Mouse (Mus musculus): Measurements from ENCODE around the gene AU021092. TPM values are rescaled to one million over a fixed set of nuclear protein-coding genes. Genes with fewer than 3 reads are reported as not detected.
A peak's percentile ranks its signal among the peaks of the same experiment; 100 is the strongest.
"Not testable (repeated sequence)": the region's sequence is repeated elsewhere in the genome, so short reads cannot be mapped to it uniquely, and the experiment has no call there.

AU021092 gene
- polyA plus RNA-seq, 1 experiment from 2014 or later: 5.8 TPM

DNA sequence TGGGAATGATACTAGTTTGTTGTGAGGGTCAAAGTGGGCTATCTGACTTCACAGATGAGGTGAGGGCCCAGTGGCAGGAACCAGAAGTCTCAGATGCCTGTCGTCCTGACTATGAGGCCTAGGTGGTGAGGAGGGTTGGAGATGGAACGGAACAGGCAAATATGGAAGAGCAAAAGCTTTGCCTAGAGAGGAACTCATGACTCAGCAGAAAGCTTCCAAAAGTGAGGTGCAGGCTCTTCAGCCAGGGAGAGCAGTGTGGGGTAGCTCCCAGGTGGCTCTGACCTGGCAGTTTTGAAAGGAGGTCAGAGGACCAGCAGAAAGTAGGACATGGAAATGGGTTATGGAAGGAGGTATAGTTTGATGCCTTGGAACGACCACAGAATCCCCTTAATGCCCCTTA is 28.8 kb upstream of the AU021092 start:
- Histone ChIP-seq H3K4me1 (ENCODE audit: control insufficient read depth, insufficient read depth, low read length) (peaks cover 7% of the 10 kb centered on the region), H3K36me3 (ENCODE audit: control insufficient read depth, insufficient read depth, low read length) (no peaks in the 10 kb centered on the region), H3K4me2 (no peak overlapping the region), H3K27ac (ENCODE audit: low read depth, low read length) (no peak overlapping the region), H3K27me3 (ENCODE audit: control insufficient read depth, insufficient read depth, low read length) (no peaks in the 10 kb centered on the region), H3K9ac (ENCODE audit: low read length) (no peak overlapping the region), H3K4me3 (ENCODE audit: low read depth, low read length) (no peak overlapping the region), H3K9me3 (ENCODE audit: control insufficient read depth, low read length) (no peaks in the 10 kb centered on the region)
- ATAC-seq (ENCODE audit: low FRiP score): no peak
- DNase-seq (ENCODE audit: low spot score, missing footprints): no peak
- WGBS: 90% methylated on average over 3 of the region's 3 CpGs

DNA sequence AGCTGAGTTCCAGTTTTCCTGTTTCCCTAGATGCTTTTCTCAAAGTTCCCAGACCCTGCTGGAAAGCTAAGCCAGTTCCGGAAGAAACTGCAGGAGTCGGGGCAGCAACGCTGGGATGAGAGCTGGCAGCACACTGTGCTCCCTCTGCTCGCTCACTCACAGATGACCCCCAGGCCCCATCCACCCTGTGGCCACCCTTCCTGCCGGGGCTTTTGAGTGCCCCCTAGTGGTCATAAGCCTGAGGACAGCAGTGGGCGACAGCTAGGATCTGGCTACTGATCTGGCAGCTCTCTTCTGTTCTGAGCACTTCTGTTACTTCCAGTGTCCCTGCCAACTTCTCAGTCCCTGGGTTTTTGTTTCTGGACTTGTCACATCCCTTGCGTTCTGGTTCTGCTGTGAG is 22.3 kb upstream of the AU021092 start:
- peak; percentile 78; the same call in 1 of the 2 replicates for ATAC-seq (ENCODE audit: low FRiP score)
- H3K9ac ChIP-seq (ENCODE audit: low read length): no peak overlapping the region
- H3K27ac ChIP-seq (ENCODE audit: low read depth, low read length): no peak overlapping the region

DNA sequence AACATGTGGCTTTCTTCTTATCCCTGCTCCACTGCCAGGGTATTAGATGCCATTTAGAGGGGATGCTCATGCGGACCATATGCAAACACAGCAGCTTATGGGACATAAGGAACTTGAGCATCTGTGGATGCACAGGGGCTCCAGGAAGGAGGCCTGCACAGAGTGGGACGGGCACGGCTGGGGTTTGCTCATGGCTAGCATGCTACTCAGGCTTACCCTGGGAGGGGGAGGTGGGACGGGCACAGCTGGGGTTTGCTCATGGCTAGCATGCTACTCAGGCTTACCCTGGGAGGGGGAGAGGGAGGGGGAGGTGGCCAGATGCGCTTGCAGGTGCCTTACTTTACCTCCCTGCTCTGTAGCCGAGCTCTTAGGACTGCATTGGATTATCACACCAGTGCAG is 20.8 kb upstream of the AU021092 start:
- no peaks in the 10 kb centered on the region for H3K27me3 ChIP-seq (ENCODE audit: control insufficient read depth, insufficient read depth, low read length)
- no peaks in the 10 kb centered on the region for H3K9me3 ChIP-seq (ENCODE audit: control insufficient read depth, low read length)
- no peak overlapping the region for H3K27ac ChIP-seq (ENCODE audit: low read depth, low read length)
- H3K4me2 ChIP-seq: no peak overlapping the region
- no peak overlapping the region for H3K9ac ChIP-seq (ENCODE audit: low read length)
- no peaks in the 10 kb centered on the region for H3K4me1 ChIP-seq (ENCODE audit: control insufficient read depth, insufficient read depth, low read length)
- ATAC-seq (ENCODE audit: low FRiP score): no peak
- peaks cover 6% of the 10 kb centered on the region; the same call in 1 of the 2 replicates for H3K36me3 ChIP-seq (ENCODE audit: control insufficient read depth, insufficient read depth, low read length)
- 89% methylated on average over 6 of the region's 6 CpGs for WGBS
- no peak overlapping the region for H3K4me3 ChIP-seq (ENCODE audit: low read depth, low read length)
- DNase-seq (ENCODE audit: low spot score, missing footprints): no peak

More for the DNA sequence above, 22.3 kb upstream of the AU021092 start:
- no peak overlapping the region for H3K4me2 ChIP-seq
- peaks cover 6% of the 10 kb centered on the region; the same call in 1 of the 2 replicates for H3K36me3 ChIP-seq (ENCODE audit: control insufficient read depth, insufficient read depth, low read length)
- no peak overlapping the region for H3K4me3 ChIP-seq (ENCODE audit: low read depth, low read length)
- H3K9me3 ChIP-seq (ENCODE audit: control insufficient read depth, low read length): no peaks in the 10 kb centered on the region
- H3K4me1 ChIP-seq (ENCODE audit: control insufficient read depth, insufficient read depth, low read length): no peaks in the 10 kb centered on the region
- no peaks in the 10 kb centered on the region for H3K27me3 ChIP-seq (ENCODE audit: control insufficient read depth, insufficient read depth, low read length)
- WGBS: 40% methylated on average over 7 of the region's 7 CpGs
- peak; percentile 91 for DNase-seq (ENCODE audit: low spot score, missing footprints)

DNA sequence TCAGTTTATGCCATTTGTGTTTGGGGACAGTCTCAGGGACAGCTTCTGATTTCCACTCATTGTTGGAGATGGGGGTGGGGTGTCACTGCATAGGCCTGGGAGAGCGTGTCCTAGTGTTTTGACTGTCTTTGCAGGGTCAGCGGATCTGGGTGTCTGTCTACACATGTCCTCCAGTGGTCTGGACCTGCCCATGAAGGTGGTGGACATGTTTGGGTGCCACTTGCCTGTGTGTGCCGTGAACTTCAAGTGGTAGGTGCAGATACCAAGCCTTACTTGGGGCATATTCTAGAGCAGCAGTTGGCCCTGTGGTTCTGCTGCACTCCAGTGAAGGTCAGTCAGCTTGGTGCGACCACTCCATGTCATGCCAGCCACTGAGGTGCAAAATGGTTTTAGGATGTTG is 20.3 kb upstream of the AU021092 start:
- Histone ChIP-seq H3K4me2 (no peak overlapping the region), H3K4me3 (ENCODE audit: low read depth, low read length) (no peak overlapping the region), H3K4me1 (ENCODE audit: control insufficient read depth, insufficient read depth, low read length) (no peaks in the 10 kb centered on the region), H3K36me3 (ENCODE audit: control insufficient read depth, insufficient read depth, low read length) (peaks cover 6% of the 10 kb centered on the region; the same call in 1 of the 2 replicates), H3K27ac (ENCODE audit: low read depth, low read length) (no peak overlapping the region), H3K9me3 (ENCODE audit: control insufficient read depth, low read length) (no peaks in the 10 kb centered on the region), H3K9ac (ENCODE audit: low read length) (no peak overlapping the region), H3K27me3 (ENCODE audit: control insufficient read depth, insufficient read depth, low read length) (no peaks in the 10 kb centered on the region)
- DNase-seq (ENCODE audit: low spot score, missing footprints) (no peak), ATAC-seq (ENCODE audit: low FRiP score) (no peak)
- WGBS: 89% methylated on average over 4 of the region's 4 CpGs

DNA sequence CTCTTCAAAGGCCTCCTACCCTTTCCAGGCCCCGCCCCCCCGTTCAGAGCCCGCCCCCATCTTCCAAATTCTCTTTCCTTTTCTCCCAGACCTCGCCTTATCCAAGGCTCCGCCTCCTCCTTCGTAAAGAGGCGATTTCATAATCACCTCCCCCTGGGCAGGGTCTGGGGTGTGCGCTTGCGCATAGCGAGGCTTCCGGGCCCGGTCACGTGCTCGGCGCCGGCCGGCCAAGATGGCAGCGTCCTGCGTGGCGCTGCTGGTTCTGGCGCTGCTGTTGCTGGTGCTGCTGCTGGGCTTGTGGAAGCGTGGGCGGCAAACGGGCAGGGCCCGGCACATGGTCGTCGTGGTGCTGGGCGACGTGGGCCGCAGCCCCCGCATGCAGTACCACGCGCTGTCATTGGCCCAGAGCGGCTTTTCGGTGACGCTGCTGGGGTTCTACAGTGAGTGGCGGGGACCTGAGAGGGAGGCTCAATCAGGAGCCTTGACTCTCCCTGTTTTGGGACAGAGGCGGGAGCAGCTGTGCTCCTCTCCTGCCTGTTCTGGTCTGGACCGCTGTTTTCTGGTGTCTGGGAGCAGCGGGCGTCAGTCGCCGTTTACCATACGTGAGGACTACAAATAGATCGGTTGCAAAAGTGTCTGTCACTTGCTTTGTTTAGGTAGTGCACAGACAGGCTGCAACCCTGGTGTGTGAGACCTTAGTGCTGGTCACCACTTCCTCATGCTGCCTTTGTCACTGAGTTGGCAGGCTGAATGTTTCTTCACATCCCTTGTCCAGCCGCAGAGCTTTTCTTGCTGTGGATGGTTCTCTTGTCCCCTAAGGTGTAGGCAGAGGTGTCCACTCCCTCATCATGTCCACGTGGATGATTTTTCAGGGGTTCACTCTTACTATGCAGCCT is 11.6 kb upstream of the AU021092 start, which contains the start of gene Alg1:
Gene Alg1, plus strand, starts transcription at position 204 of the 896 bp plus-strand sequence.
- Histone ChIP-seq H3K4me3 (ENCODE audit: low read depth, low read length) (peak within 1 kb of the TSS; percentile 87), H3K4me2 (peak within 1 kb of the TSS; percentile 86), H3K9ac (ENCODE audit: low read length) (peak within 1 kb of the TSS; percentile 78), H3K27me3 (ENCODE audit: control insufficient read depth, insufficient read depth, low read length) (no peaks in the 10 kb centered on the region), H3K27ac (ENCODE audit: low read depth, low read length) (no peak within 1 kb of the TSS; the same call in 1 of the 2 replicates), H3K4me1 (ENCODE audit: control insufficient read depth, insufficient read depth, low read length) (peaks cover 7% of the 10 kb centered on the region; the same call in 1 of the 2 replicates), H3K36me3 (ENCODE audit: control insufficient read depth, insufficient read depth, low read length) (no peaks in the 10 kb centered on the region), H3K9me3 (ENCODE audit: control insufficient read depth, low read length) (no peaks in the 10 kb centered on the region)
- ATAC-seq (ENCODE audit: low FRiP score) (peak; percentile 97), DNase-seq (ENCODE audit: low spot score, missing footprints) (peak; percentile 98)
- 3% methylated on average over 47 of the region's 47 CpGs for WGBS

DNA sequence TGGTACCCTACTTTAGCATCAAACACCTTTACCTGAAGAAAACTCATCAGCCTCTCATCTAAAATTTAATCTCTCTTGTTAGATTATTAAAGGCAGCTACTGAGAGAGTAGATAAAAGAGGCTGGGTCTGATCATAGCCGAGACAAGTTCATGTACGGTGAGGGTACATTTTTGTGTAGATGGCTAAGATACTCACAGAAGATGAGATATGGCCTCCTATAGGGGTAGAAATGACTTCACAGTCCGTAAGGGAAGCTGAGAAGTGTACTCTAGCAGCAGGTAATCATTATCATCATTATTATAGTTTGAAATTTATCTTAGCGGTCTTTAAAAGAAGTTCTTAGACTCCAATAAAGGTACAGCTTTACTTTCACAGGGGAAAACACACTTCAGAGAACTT is 10.9 kb upstream of the AU021092 start:
- WGBS: 71% methylated on average over 4 of the region's 4 CpGs
- DNase-seq (ENCODE audit: low spot score, missing footprints) (no peak), ATAC-seq (ENCODE audit: low FRiP score) (peak; percentile 20)
- no peaks in the 10 kb centered on the region for H3K9me3 ChIP-seq (ENCODE audit: control insufficient read depth, low read length)
- H3K4me3 ChIP-seq (ENCODE audit: low read depth, low read length): peak overlapping the region; percentile 87; the same call in 1 of the 2 replicates
- H3K27me3 ChIP-seq (ENCODE audit: control insufficient read depth, insufficient read depth, low read length): no peaks in the 10 kb centered on the region
- peaks cover 7% of the 10 kb centered on the region; the same call in 1 of the 2 replicates for H3K4me1 ChIP-seq (ENCODE audit: control insufficient read depth, insufficient read depth, low read length)
- no peak overlapping the region for H3K27ac ChIP-seq (ENCODE audit: low read depth, low read length)
- peak overlapping the region; percentile 27; the same call in 1 of the 2 replicates for H3K4me2 ChIP-seq
- H3K36me3 ChIP-seq (ENCODE audit: control insufficient read depth, insufficient read depth, low read length): no peaks in the 10 kb centered on the region
- H3K9ac ChIP-seq (ENCODE audit: low read length): no peak overlapping the region

DNA sequence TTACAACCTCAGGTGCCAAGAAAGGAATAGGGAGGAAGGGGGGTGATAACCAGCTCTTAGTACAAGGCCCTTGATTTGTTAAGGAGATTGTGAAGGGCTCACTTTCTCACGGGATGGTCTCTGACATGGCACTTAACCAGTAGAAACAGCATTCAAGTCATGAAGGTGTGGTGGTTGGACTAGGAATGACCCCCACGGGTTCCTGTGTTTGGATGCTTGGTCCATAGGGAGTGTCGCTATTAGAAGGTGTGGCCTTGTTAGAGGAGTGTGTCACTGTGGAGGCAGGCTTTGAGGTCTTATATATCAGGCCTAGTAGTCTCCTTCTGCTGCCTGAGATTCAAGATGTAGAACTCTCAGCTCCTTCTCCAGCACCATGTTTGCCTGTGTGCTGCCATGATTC is 6.0 kb upstream of the AU021092 start:
- ATAC-seq (ENCODE audit: low FRiP score); H3K27me3 ChIP-seq (ENCODE audit: control insufficient read depth, insufficient read depth, low read length): not testable (repeated sequence)

DNA sequence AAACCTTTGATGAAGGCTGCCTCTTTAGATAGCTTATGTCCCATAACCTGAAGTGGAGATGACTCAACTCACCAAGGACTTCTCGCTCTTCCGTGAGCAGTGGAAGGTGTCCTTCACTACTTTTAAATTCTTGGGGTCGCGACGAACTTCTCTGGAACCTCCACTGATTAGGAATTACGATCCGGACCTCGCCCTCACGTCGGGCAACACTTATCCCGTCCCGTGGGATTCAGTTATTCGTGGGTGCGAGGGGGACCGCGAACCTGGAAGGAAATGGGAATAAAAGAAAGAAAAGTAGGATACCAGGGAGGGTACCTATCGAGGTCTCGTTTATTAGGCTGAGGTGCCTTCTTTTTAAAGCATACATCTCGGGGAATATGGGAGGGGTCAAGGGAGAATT is 5.4 kb upstream of the AU021092 start:
- H3K27me3 ChIP-seq (ENCODE audit: control insufficient read depth, insufficient read depth, low read length); DNase-seq (ENCODE audit: low spot score, missing footprints); H3K4me3 ChIP-seq (ENCODE audit: low read depth, low read length); ATAC-seq (ENCODE audit: low FRiP score); H3K4me1 ChIP-seq (ENCODE audit: control insufficient read depth, insufficient read depth, low read length); H3K9ac ChIP-seq (ENCODE audit: low read length); H3K4me2 ChIP-seq; H3K27ac ChIP-seq (ENCODE audit: low read depth, low read length); H3K36me3 ChIP-seq (ENCODE audit: control insufficient read depth, insufficient read depth, low read length); H3K9me3 ChIP-seq (ENCODE audit: control insufficient read depth, low read length): not testable (repeated sequence)
- WGBS: 85% methylated on average over 19 of the region's 19 CpGs

More for the DNA sequence above, 6.0 kb upstream of the AU021092 start:
- not testable (repeated sequence) for H3K9me3 ChIP-seq (ENCODE audit: control insufficient read depth, low read length); H3K4me3 ChIP-seq (ENCODE audit: low read depth, low read length); H3K4me2 ChIP-seq; H3K9ac ChIP-seq (ENCODE audit: low read length); H3K4me1 ChIP-seq (ENCODE audit: control insufficient read depth, insufficient read depth, low read length); H3K27ac ChIP-seq (ENCODE audit: low read depth, low read length); H3K36me3 ChIP-seq (ENCODE audit: control insufficient read depth, insufficient read depth, low read length); DNase-seq (ENCODE audit: low spot score, missing footprints)
- 74% methylated on average over 3 of the region's 3 CpGs for WGBS

DNA sequence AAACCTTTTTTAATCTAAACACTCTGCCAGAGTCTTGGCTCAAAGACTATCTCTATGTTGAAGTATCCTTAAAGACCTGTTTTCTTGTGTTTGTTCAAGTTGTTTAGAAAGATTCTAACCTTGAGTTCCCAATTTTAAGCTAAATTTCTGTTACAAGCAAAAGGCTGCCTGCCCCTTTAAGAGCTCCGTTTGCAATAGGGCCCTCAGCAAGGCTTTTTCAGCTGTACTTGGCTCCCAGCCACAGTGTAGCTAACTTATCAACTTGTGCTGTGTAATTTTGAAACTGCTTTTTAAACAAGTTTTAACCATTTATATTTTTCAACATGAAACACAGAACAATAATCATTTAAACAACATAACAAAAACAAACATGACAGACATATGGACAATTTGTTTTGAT is 4.4 kb upstream of the AU021092 start:
- not testable (repeated sequence) for H3K4me1 ChIP-seq (ENCODE audit: control insufficient read depth, insufficient read depth, low read length); H3K9ac ChIP-seq (ENCODE audit: low read length); H3K27me3 ChIP-seq (ENCODE audit: control insufficient read depth, insufficient read depth, low read length); H3K9me3 ChIP-seq (ENCODE audit: control insufficient read depth, low read length); ATAC-seq (ENCODE audit: low FRiP score); H3K27ac ChIP-seq (ENCODE audit: low read depth, low read length); DNase-seq (ENCODE audit: low spot score, missing footprints); H3K4me3 ChIP-seq (ENCODE audit: low read depth, low read length); H3K36me3 ChIP-seq (ENCODE audit: control insufficient read depth, insufficient read depth, low read length); H3K4me2 ChIP-seq
- 13% methylated on average over 1 of the region's 1 CpGs for WGBS

Measured in midbrain, embryonic 11.5 days (tissue).